Comparison of ENCODE assay signal across 8 mouse cellular contexts in the genomic region with DNA sequence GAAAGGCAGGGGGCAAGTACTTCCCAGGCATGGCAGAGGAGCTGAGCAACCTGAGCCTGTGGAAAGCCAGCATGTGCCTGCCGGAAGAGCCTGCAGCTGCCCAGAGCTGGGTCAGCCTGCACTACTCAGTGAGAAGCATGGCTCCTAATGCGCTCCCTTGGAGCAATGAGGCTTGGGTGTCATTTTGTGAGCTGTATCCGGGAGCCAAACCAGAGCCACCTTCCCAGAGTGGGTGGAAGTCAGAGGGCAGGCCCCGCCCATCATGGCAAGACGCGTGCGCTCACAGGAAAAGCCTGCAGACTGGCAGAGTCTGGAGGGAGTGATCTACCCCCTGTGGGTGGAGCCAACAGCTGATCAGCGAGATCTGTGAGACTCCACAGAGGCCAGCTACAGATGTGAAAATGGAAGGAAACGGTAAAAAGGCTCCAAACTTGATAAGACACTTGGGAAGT.
DNase-seq lines count a peak whose midpoint lies in the region; ATAC-seq and TF ChIP-seq lines count a peak whose summit lies in the region.

No protein-coding gene starts in this region.

- H3K27me3 ChIP-seq in embryonic facial prominence, embryonic 12.5 days = no peaks in the 10 kb centered on the region
- H3K27me3 ChIP-seq in kidney, adult 2 months (replicated peaks; ENCODE audit: control insufficient read depth, insufficient read depth, low read length) = no peaks in the 10 kb centered on the region
- H3K27me3 ChIP-seq in lung, embryonic 16.5 days (ENCODE audit: control insufficient read depth, insufficient read depth, low read depth, low read length) = no peaks in the 10 kb centered on the region

- peak; percentile 76 for DNase-seq in CD4-positive helper T cell, adult 2 months (ENCODE audit: low read depth, low spot score)
- DNase-seq in T-cell, adult 2 months (ENCODE audit: low spot score) = peak; percentile 77
- DNase-seq in heart, adult 9 months (ENCODE audit: low spot score in 2 of 2) = peak; percentile 41
- peak; percentile 81 for DNase-seq in kidney, adult 2 months
- peak; percentile 38 for DNase-seq in urinary bladder, adult 2 months (ENCODE audit: low spot score)

- H3K4me2 ChIP-seq in embryonic facial prominence, embryonic 12.5 days (replicated peaks) = peak overlapping the region; percentile 64
- peak overlapping the region; percentile 78 for H3K4me2 ChIP-seq in lung, embryonic 16.5 days (ENCODE audit: low read depth, low read length)

- peak; percentile 89 for ATAC-seq in embryonic facial prominence, embryonic 12.5 days (ENCODE audit: insufficient number of reproducible peaks, insufficient read depth, low FRiP score, low TSS enrichment)
- peak; percentile 97 for ATAC-seq in lung, embryonic 16.5 days (ENCODE audit: low read depth)

- no peak overlapping the region for H3K9ac ChIP-seq in embryonic facial prominence, embryonic 12.5 days
- H3K9ac ChIP-seq in lung, embryonic 16.5 days (ENCODE audit: low read length) = peak overlapping the region; percentile 67

- no peaks in the 10 kb centered on the region for H3K36me3 ChIP-seq in embryonic facial prominence, embryonic 12.5 days
- H3K36me3 ChIP-seq in kidney, adult 2 months (ENCODE audit: control insufficient read depth, insufficient read depth, low read length) = no peaks in the 10 kb centered on the region
- H3K36me3 ChIP-seq in lung, embryonic 16.5 days (ENCODE audit: control insufficient read depth, insufficient read depth, low read length) = no peaks in the 10 kb centered on the region

- TF ChIP-seq POLR2A in kidney, adult 2 months (IDR thresholded peaks at IDR 0.05; ENCODE audit: low read depth, low read length) = no peak
- TF ChIP-seq POLR2A in olfactory bulb, adult 2 months (IDR thresholded peaks at IDR 0.05; ENCODE audit: insufficient read depth, low read depth, low read length) = no peak

- 0 out of 2 replicates have a peak overlapping the region, but pooled peaks have one; percentile 50 for H3K27ac ChIP-seq in embryonic facial prominence, embryonic 12.5 days
- no peak overlapping the region for H3K27ac ChIP-seq in kidney, adult 2 months (ENCODE audit: insufficient read depth, low read depth, low read length)
- H3K27ac ChIP-seq in lung, embryonic 16.5 days (ENCODE audit: low read length) = no peak overlapping the region
- H3K27ac ChIP-seq in olfactory bulb, adult 2 months (ENCODE audit: insufficient read depth, low read depth, low read length) = no peak overlapping the region

- H3K4me1 ChIP-seq in embryonic facial prominence, embryonic 12.5 days = no peaks in the 10 kb centered on the region
- no peaks in the 10 kb centered on the region for H3K4me1 ChIP-seq in kidney, adult 2 months (ENCODE audit: control insufficient read depth, insufficient read depth, low read length)
- H3K4me1 ChIP-seq in lung, embryonic 16.5 days (replicated peaks; ENCODE audit: control insufficient read depth, insufficient read depth, low read length) = peaks cover 4% of the 10 kb centered on the region; the same call in 1 of the 2 replicates
- H3K4me1 ChIP-seq in olfactory bulb, adult 2 months (ENCODE audit: control insufficient read depth, insufficient read depth, low read length) = peaks cover 4% of the 10 kb centered on the region

- peak overlapping the region; percentile 37 for H3K4me3 ChIP-seq in embryonic facial prominence, embryonic 12.5 days
- H3K4me3 ChIP-seq in kidney, adult 2 months (ENCODE audit: insufficient read depth, low read depth, low read length) = peak overlapping the region; percentile 46
- peak overlapping the region; percentile 48 for H3K4me3 ChIP-seq in lung, embryonic 16.5 days (ENCODE audit: low read length)
- peak overlapping the region; percentile 35 for H3K4me3 ChIP-seq in olfactory bulb, adult 2 months (ENCODE audit: insufficient read depth, low read depth, low read length)

- no peaks in the 10 kb centered on the region for H3K9me3 ChIP-seq in embryonic facial prominence, embryonic 12.5 days
- no peaks in the 10 kb centered on the region for H3K9me3 ChIP-seq in lung, embryonic 16.5 days (ENCODE audit: control insufficient read depth, low read length)

- no peak for TF ChIP-seq CTCF in kidney, adult 2 months (conservative IDR thresholded peaks at IDR 0.05; ENCODE audit: insufficient read depth, insufficient read length, low read depth, low read length)
- TF ChIP-seq CTCF in olfactory bulb, adult 2 months (IDR thresholded peaks at IDR 0.05; ENCODE audit: insufficient read depth, low read depth, low read length) = no peak

- WGBS in embryonic facial prominence, embryonic 12.5 days = 0% methylated on average over 9 of the region's 9 CpGs
- 3% methylated on average over 9 of the region's 9 CpGs for WGBS in kidney, adult 2 months
- 0% methylated on average over 9 of the region's 9 CpGs for WGBS in lung, embryonic 16.5 days
- WGBS in olfactory bulb, adult 2 months = 4% methylated on average over 9 of the region's 9 CpGs
